Mouse (Mus musculus) E14TG2a.4 (cell line): ENCODE measurements around the gene Nat8f2.
"Not testable (repeated sequence)": the region's sequence is repeated elsewhere in the genome, so short reads cannot be mapped to it uniquely, and the experiment has no call there.

ENCODE experiments used
- H3K27me3 ChIP-seq: 2 replicates; pipeline ENCODE4 v1.6.1; 2014; ENCODE audit warnings: low read length, control low read depth; ENCODE audit not compliant: insufficient read depth
- H3K36me3 ChIP-seq: 2 replicates; pipeline ENCODE4 v1.6.1; 2014; ENCODE audit warnings: low read length, control low read depth; ENCODE audit not compliant: insufficient read depth
- H3K4me1 ChIP-seq: replicated peaks from 2 replicates; pipeline ENCODE4 v1.6.1; 2014; ENCODE audit warnings: low read depth, low read length, control low read depth
- H3K4me3 ChIP-seq: replicated peaks from 2 replicates; pipeline ENCODE4 v1.5.1; 2014; ENCODE audit warnings: mild to moderate bottlenecking, low read length
- H3K9me3 ChIP-seq: 2 replicates; pipeline ENCODE4 v1.6.1; 2014; ENCODE audit warnings: low read length, control low read depth
- CTCF ChIP-seq: conservative IDR thresholded peaks from 2 replicates; pipeline ENCODE4 v1.5.1; 2014; ENCODE audit warnings: low read length
- NANOG ChIP-seq: IDR thresholded peaks from 2 replicates; pipeline ENCODE4 v1.6.1; 2014; ENCODE audit warnings: borderline replicate concordance, low read length, mixed read lengths
- POU5F1 ChIP-seq: IDR thresholded peaks from 2 replicates; pipeline ENCODE4 v1.6.1; 2014; ENCODE audit warnings: low read length, borderline replicate concordance

Gene Nat8f2

GRCm38 (mm10) chr6:85904642-85905061 lies 35.7 kb upstream of the Nat8f2 start, which contains the start of gene Nat8f4:
TSS of gene Nat8f4 (minus strand) at chr6:85904884.
- peak; percentile 10; the same call in 1 of the 2 replicates for TF ChIP-seq CTCF
- H3K36me3 ChIP-seq, H3K27me3 ChIP-seq, H3K4me1 ChIP-seq, H3K9me3 ChIP-seq: not testable (repeated sequence)
- H3K4me3 ChIP-seq, result peak within 1 kb of the TSS; percentile 73

GRCm38 (mm10) chr6:85902303-85902702 lies 33.3 kb upstream of the Nat8f2 start:
- no peaks in the 10 kb centered on the region; the same call in 1 of the 2 replicates for H3K27me3 ChIP-seq
- H3K36me3 ChIP-seq, result no peaks in the 10 kb centered on the region
- no peak overlapping the region for H3K4me3 ChIP-seq
- H3K4me1 ChIP-seq, result peaks cover 5% of the 10 kb centered on the region; the same call in 1 of the 2 replicates
- TF ChIP-seq NANOG (no peak), CTCF (no peak), POU5F1 (no peak)
- H3K9me3 ChIP-seq, result no peaks in the 10 kb centered on the region

GRCm38 (mm10) chr6:85898596-85899475 lies 29.9 kb upstream of the Nat8f2 start:
- H3K27me3 ChIP-seq, H3K4me3 ChIP-seq, H3K36me3 ChIP-seq, H3K4me1 ChIP-seq: not testable (repeated sequence)
- H3K9me3 ChIP-seq, result peaks cover 11% of the 10 kb centered on the region

GRCm38 (mm10) chr6:85895061-85895648 lies 26.2 kb upstream of the Nat8f2 start:
- not testable (repeated sequence) for H3K27me3 ChIP-seq, H3K36me3 ChIP-seq, H3K4me1 ChIP-seq

GRCm38 (mm10) chr6:85888961-85889360 lies 20.0 kb upstream of the Nat8f2 start:
- TF ChIP-seq CTCF (no peak), POU5F1 (no peak), NANOG (no peak)
- H3K4me1 ChIP-seq, result peaks cover 7% of the 10 kb centered on the region; the same call in 1 of the 2 replicates
- peaks cover 7% of the 10 kb centered on the region; the same call in 1 of the 2 replicates for H3K36me3 ChIP-seq
- H3K4me3 ChIP-seq, result no peak overlapping the region
- no peaks in the 10 kb centered on the region for H3K27me3 ChIP-seq
- peaks cover 89% of the 10 kb centered on the region for H3K9me3 ChIP-seq

More at GRCm38 (mm10) chr6:85895061-85895648, 26.2 kb upstream of the Nat8f2 start:
- peaks cover 46% of the 10 kb centered on the region for H3K9me3 ChIP-seq
- 0 out of 2 replicates have a peak overlapping the region, but pooled peaks have one; percentile 20 for H3K4me3 ChIP-seq

GRCm38 (mm10) chr6:85884311-85884710 lies 15.4 kb upstream of the Nat8f2 start:
- TF ChIP-seq POU5F1, result no peak
- Histone ChIP-seq H3K4me1 (peaks cover 7% of the 10 kb centered on the region; the same call in 1 of the 2 replicates), H3K4me3 (no peak overlapping the region), H3K27me3 (no peaks in the 10 kb centered on the region), H3K36me3 (peaks cover 7% of the 10 kb centered on the region; the same call in 1 of the 2 replicates), H3K9me3 (peaks cover 73% of the 10 kb centered on the region)

GRCm38 (mm10) chr6:85883246-85883645 lies 14.3 kb upstream of the Nat8f2 start:
- not testable (repeated sequence) for H3K27me3 ChIP-seq, H3K4me3 ChIP-seq, H3K4me1 ChIP-seq, H3K36me3 ChIP-seq
- H3K9me3 ChIP-seq, result peaks cover 74% of the 10 kb centered on the region

GRCm38 (mm10) chr6:85867726-85868690 lies 950 bp downstream of the Nat8f2 start:
- H3K9me3 ChIP-seq, result peaks cover 32% of the 10 kb centered on the region
- H3K4me3 ChIP-seq, result no peak overlapping the region
- TF ChIP-seq CTCF (no peak), POU5F1 (no peak), NANOG (no peak)
- no peaks in the 10 kb centered on the region for H3K36me3 ChIP-seq
- H3K4me1 ChIP-seq, result peaks cover 8% of the 10 kb centered on the region; the same call in 1 of the 2 replicates
- no peaks in the 10 kb centered on the region for H3K27me3 ChIP-seq

GRCm38 (mm10) chr6:85866995-85867394 lies 2.0 kb downstream of the Nat8f2 start:
- not testable (repeated sequence) for H3K4me1 ChIP-seq, H3K36me3 ChIP-seq, H3K27me3 ChIP-seq, H3K4me3 ChIP-seq
- H3K9me3 ChIP-seq, result peaks cover 32% of the 10 kb centered on the region

GRCm38 (mm10) chr6:85866166-85866565 lies 2.8 kb downstream of the Nat8f2 start:
- not testable (repeated sequence) for H3K27me3 ChIP-seq, H3K4me3 ChIP-seq
- peaks cover 32% of the 10 kb centered on the region for H3K9me3 ChIP-seq

GRCm38 (mm10) chr6:85864900-85865639 lies 3.9 kb downstream of the Nat8f2 start:
- H3K27me3 ChIP-seq, result not testable (repeated sequence)

More at GRCm38 (mm10) chr6:85866166-85866565, 2.8 kb downstream of the Nat8f2 start:
- H3K4me1 ChIP-seq, H3K36me3 ChIP-seq: not testable (repeated sequence)

More at GRCm38 (mm10) chr6:85864900-85865639, 3.9 kb downstream of the Nat8f2 start:
- not testable (repeated sequence) for H3K36me3 ChIP-seq, H3K4me1 ChIP-seq, H3K4me3 ChIP-seq
- H3K9me3 ChIP-seq, result peaks cover 25% of the 10 kb centered on the region
